Mouse (Mus musculus) heart, embryonic 14.5 days (tissue): ENCODE measurements around the gene Olfr544. TPM values are rescaled to one million over a fixed set of nuclear protein-coding genes. Genes with fewer than 3 reads are reported as not detected.

Source experiments
- ATAC-seq: fragments of 200-750 bp; cut with Nextera tagmentation; 2 replicates; pipeline ENCODE4 v1.8.0; 2017; ENCODE audit warnings: low read depth, moderate TSS enrichment; ENCODE audit not compliant: insufficient number of reproducible peaks, insufficient read depth, low FRiP score
- H3K27ac ChIP-seq, 2 experiments: fragments of 200-500 bp in 1 of 2; fragments of 300-500 bp in 1 of 2; sonication (generic) in 1 of 2; replicated peaks in 1 of 2; 2 replicates each; pipeline ENCODE4 v1.5.1; 2012 to 2014; ENCODE audit warnings: low read depth in 2 of 2, low read length in 2 of 2, control low read depth in 1 of 2, mild to moderate bottlenecking in 1 of 2, mixed read lengths in 1 of 2; ENCODE audit not compliant: control insufficient read depth in 1 of 2, insufficient read depth in 1 of 2
- H3K27me3 ChIP-seq: fragments of 300-500 bp; sonication (generic); 2 replicates; pipeline ENCODE4 v1.6.1; 2014; ENCODE audit warnings: mild to moderate bottlenecking, low read length, control low read depth; ENCODE audit not compliant: control insufficient read depth, insufficient read depth
- H3K36me3 ChIP-seq: fragments of 300-500 bp; sonication (generic); 2 replicates; pipeline ENCODE4 v1.6.1; 2014; ENCODE audit warnings: mild to moderate bottlenecking, control low read depth, low read length, mixed read lengths; ENCODE audit not compliant: control insufficient read depth, insufficient read depth
- H3K4me1 ChIP-seq, 2 experiments: fragments of 200-500 bp in 1 of 2; fragments of 300-500 bp in 1 of 2; sonication (generic) in 1 of 2; 2 replicates each; pipeline ENCODE4 v1.6.1; 2012 to 2014; ENCODE audit warnings: low read length in 2 of 2, control low read depth in 1 of 2, mixed read lengths in 1 of 2; ENCODE audit not compliant: control insufficient read depth in 2 of 2, insufficient read depth in 2 of 2
- H3K4me2 ChIP-seq: fragments of 300-500 bp; sonication (generic); 2 replicates; pipeline ENCODE4 v1.6.1; 2014; ENCODE audit warnings: mild to moderate bottlenecking, low read length
- H3K4me3 ChIP-seq, 2 experiments: fragments of 200-500 bp in 1 of 2; fragments of 300-500 bp in 1 of 2; sonication (generic) in 1 of 2; 2 replicates each; pipeline ENCODE4 v1.5.1; 2012 to 2014; ENCODE audit warnings: low read length in 2 of 2, mild to moderate bottlenecking in 2 of 2, control low read depth in 1 of 2, low read depth in 1 of 2, moderate library complexity in 1 of 2; ENCODE audit not compliant: control insufficient read depth in 1 of 2, insufficient read depth in 1 of 2
- H3K9ac ChIP-seq: fragments of 300-500 bp; sonication (generic); 2 replicates; pipeline ENCODE4 v1.6.1; 2014; ENCODE audit warnings: mild to moderate bottlenecking, low read length
- H3K9me3 ChIP-seq: fragments of 300-500 bp; sonication (generic); 2 replicates; pipeline ENCODE4 v1.6.1; 2016; ENCODE audit warnings: low read length, control low read depth; ENCODE audit not compliant: control insufficient read depth
- whole genome bisulfite sequencing: fragments of 180-500 bp; shearing (Covaris S2); extraction: QIAGEN DNeasy Blood & Tissue Kit; methylation state at CpG from one replicate; pipeline ENCODE4 v1.1.7; 2014; 5-methylcytosine and 5-hydroxymethylcytosine counted together
- polyA plus RNA-seq: library from polyadenylated mRNA; unstranded; fragments of >200 nt; fragmentation: Nextera tagmentation; extraction: Ambion mirVana; gene quantifications from 2 replicates; pipeline ENCODE4 v1.2.1, GENCODE M21; 2014

Olfr544 gene
- polyA plus RNA-seq, 1 experiment from 2014 or later = 0.12 TPM

DNA sequence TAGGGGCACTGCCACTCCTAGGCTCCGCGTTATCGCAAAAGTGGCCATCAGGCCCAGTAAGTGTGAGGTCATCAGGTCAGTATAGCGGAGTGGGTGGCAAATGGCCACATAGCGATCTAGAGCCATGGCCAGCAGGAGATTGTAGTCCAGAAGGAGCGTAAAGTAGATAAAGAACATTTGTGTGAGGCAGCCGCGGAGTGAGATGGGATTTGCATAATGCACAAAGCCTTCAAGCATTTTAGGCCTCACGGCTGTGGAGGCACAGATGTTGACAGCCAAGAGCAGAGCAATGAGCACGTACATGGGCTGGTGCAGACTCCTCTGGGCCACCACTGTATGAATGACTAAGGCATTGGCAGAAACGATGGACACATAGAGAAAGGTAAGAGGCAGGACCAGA is 10.7 kb downstream of the Olfr544 start:
- no peak overlapping the region for H3K4me2 ChIP-seq
- no peaks in the 10 kb centered on the region for H3K9me3 ChIP-seq
- 73% methylated on average over 11 of the region's 11 CpGs for WGBS
- H3K9ac ChIP-seq = no peak overlapping the region
- H3K36me3 ChIP-seq = no peaks in the 10 kb centered on the region
- H3K4me1 ChIP-seq = peaks cover 5 to 9% of the 10 kb centered on the region in 2 experiments
- no peaks in the 10 kb centered on the region for H3K27me3 ChIP-seq
- H3K27ac ChIP-seq = no peak overlapping the region
- no peak for ATAC-seq
- no peak overlapping the region for H3K4me3 ChIP-seq

- no peaks in the 10 kb centered on the region for H3K27me3 ChIP-seq
- no peak overlapping the region for H3K4me3 ChIP-seq
- no peak overlapping the region for H3K9ac ChIP-seq
- peaks cover 5 to 9% of the 10 kb centered on the region in 2 experiments for H3K4me1 ChIP-seq
- ATAC-seq = no peak
- 89% methylated on average over 5 of the region's 5 CpGs for WGBS
- H3K9me3 ChIP-seq = no peaks in the 10 kb centered on the region
- H3K4me2 ChIP-seq = no peak overlapping the region
- H3K36me3 ChIP-seq = no peaks in the 10 kb centered on the region
- no peak overlapping the region for H3K27ac ChIP-seq
Measured at GRCm38 (mm10) chr7:102476601-102477000, 11.5 kb downstream of the Olfr544 start.

DNA sequence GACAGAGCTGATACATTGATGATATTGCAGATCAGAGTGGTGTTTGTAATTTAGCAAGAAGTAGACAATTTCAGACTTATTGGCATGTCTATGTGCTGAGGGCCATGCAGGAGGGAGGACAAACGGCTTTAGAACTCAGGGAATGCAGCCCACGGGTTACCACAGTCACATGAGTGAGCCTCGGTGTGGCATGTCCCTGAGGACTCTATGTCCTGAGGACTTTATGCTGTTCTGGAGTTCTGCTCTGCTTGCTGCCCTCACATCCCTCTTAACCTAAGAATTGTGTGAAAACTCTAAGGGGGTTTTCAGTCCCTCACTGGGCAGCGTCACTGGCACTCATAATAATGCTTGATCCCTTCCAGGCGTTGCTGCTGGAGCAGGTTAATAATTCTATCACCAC is 15.4 kb downstream of the Olfr544 start:
- Histone ChIP-seq H3K27ac (no peak overlapping the region), H3K27me3 (no peaks in the 10 kb centered on the region), H3K36me3 (peaks cover 23% of the 10 kb centered on the region), H3K9me3 (no peaks in the 10 kb centered on the region), H3K4me1 (no peaks in the 10 kb centered on the region; a peak in 1 of 4 replicates), H3K4me3 (no peak overlapping the region), H3K9ac (no peak overlapping the region), H3K4me2 (no peak overlapping the region)
- ATAC-seq = 0 out of 2 replicates have a peak, but pooled peaks have one; percentile 31
- 24% methylated on average over 5 of the region's 5 CpGs for whole genome bisulfite sequencing

DNA sequence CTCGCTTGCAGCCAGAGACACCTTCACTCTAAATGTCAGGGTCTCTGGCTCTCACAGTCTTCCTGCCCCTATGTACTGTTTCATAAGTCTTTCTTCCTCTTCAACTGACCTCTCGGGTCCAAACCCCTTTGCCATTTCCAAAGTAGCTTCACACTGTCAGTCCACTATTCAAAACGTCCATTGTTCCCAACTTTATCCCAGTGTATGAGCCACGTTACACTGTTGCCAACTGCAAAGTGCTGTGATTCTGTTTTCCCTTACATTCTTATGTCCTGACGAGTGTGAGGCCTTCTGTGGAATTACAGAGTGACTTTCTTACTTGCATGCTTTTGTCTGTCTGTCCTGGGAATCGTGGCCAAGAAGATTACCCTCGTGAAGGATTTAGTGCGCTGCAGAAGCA is 20.5 kb downstream of the Olfr544 start:
- Histone ChIP-seq H3K4me3 (no peak overlapping the region), H3K9ac (no peak overlapping the region), H3K27ac (no peak overlapping the region), H3K27me3 (no peaks in the 10 kb centered on the region), H3K4me2 (no peak overlapping the region), H3K4me1 (no peaks in the 10 kb centered on the region; a peak in 1 of 4 replicates), H3K36me3 (peaks cover 74% of the 10 kb centered on the region), H3K9me3 (no peaks in the 10 kb centered on the region)
- ATAC-seq = no peak
- 87% methylated on average over 8 of the region's 8 CpGs for WGBS

GRCm38 (mm10) chr7:102458618-102459380 is 29.3 kb downstream of the Olfr544 start:
- H3K4me2 ChIP-seq = no peak overlapping the region
- peaks cover 100% of the 10 kb centered on the region for H3K36me3 ChIP-seq
- no peak overlapping the region for H3K4me3 ChIP-seq
- H3K9ac ChIP-seq = no peak overlapping the region
- no peaks in the 10 kb centered on the region for H3K27me3 ChIP-seq
- no peaks in the 10 kb centered on the region for H3K4me1 ChIP-seq
- 84% methylated on average over 5 of the region's 5 CpGs for WGBS
- ATAC-seq = no peak
- H3K9me3 ChIP-seq = no peaks in the 10 kb centered on the region
- no peak overlapping the region for H3K27ac ChIP-seq

GRCm38 (mm10) chr7:102446438-102446837 is 41.7 kb downstream of the Olfr544 start:
- Histone ChIP-seq H3K27me3 (no peaks in the 10 kb centered on the region), H3K9ac (no peak overlapping the region), H3K36me3 (peaks cover 71% of the 10 kb centered on the region), H3K9me3 (no peaks in the 10 kb centered on the region), H3K4me3 (no peak overlapping the region), H3K4me2 (no peak overlapping the region), H3K4me1 (peaks cover 0 to 17% of the 10 kb centered on the region in 2 experiments; a peak in 2 of 4 replicates), H3K27ac (no peak overlapping the region)
- no peak for ATAC-seq
- 91% methylated on average over 9 of the region's 9 CpGs for WGBS

DNA sequence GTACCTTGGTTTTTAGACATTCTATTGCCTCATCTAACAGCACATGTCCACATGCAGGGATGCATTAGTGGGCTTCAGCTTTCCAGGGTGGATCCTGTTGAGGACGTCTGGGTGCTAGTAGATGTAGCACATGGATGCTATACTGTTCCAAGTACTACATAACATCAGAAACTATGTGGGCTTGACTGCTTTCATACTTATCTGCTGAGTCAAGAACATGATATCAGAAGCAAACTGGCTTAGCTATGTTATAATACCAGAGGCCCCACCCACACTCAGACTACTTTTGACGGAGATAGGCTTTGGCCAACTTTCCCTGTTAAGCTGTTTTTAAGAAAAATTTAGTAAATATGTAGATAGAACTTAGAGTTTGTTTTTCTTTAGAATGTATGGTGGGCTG is 43.8 kb downstream of the Olfr544 start:
- Histone ChIP-seq H3K9me3 (no peaks in the 10 kb centered on the region), H3K27ac (no peak overlapping the region), H3K4me2 (0 out of 2 replicates have a peak overlapping the region, but pooled peaks have one; percentile 1), H3K27me3 (no peaks in the 10 kb centered on the region), H3K4me1 (peaks cover 0 to 17% of the 10 kb centered on the region in 2 experiments; a peak in 2 of 4 replicates), H3K9ac (no peak overlapping the region), H3K36me3 (peaks cover 50% of the 10 kb centered on the region), H3K4me3 (no peak overlapping the region)
- no peak for ATAC-seq
- WGBS = 45% methylated on average over 2 of the region's 2 CpGs
